Mouse (Mus musculus): ENCODE measurements around the gene Zfp112. TPM values are rescaled to one million over a fixed set of nuclear protein-coding genes. Genes with fewer than 3 reads are reported as not detected.

Zfp112 gene
- polyA plus RNA-seq, 1 experiment from 2014 or later, result 4.1 TPM

- 16% methylated on average over 23 of the region's 23 CpGs for WGBS
- peak within 1 kb of the TSS; percentile 71 for H3K9ac ChIP-seq (ENCODE audit: low read length)
- H3K27me3 ChIP-seq (ENCODE audit: control insufficient read depth, insufficient read depth, low read length), result no peaks in the 10 kb centered on the region
- no peaks in the 10 kb centered on the region for H3K9me3 ChIP-seq (ENCODE audit: control insufficient read depth, low read length)
- H3K36me3 ChIP-seq (ENCODE audit: control insufficient read depth, insufficient read depth, low read length), result no peaks in the 10 kb centered on the region
- H3K4me3 ChIP-seq (ENCODE audit: low read depth, low read length), result peak within 1 kb of the TSS; percentile 48
- H3K4me2 ChIP-seq, result peak within 1 kb of the TSS; percentile 49
- H3K27ac ChIP-seq (ENCODE audit: low read depth, low read length), result no peak within 1 kb of the TSS
- DNase-seq (ENCODE audit: low spot score, missing footprints) (peak; percentile 98), ATAC-seq (ENCODE audit: low FRiP score) (peak; percentile 92)
- no peaks in the 10 kb centered on the region for H3K4me1 ChIP-seq (ENCODE audit: control insufficient read depth, insufficient read depth, low read length)
Measured at GRCm38 (mm10) chr7:24174618-24175336, 62.7 kb downstream of the Zfp112 start, which contains the start of gene Zfp114. Gene Zfp114, plus strand, starts transcription at chr7:24175060.

GRCm38 (mm10) chr7:24175337-24175711 is 63.2 kb downstream of the Zfp112 start:
- H3K27ac ChIP-seq (ENCODE audit: low read depth, low read length), result no peak overlapping the region
- H3K36me3 ChIP-seq (ENCODE audit: control insufficient read depth, insufficient read depth, low read length), result no peaks in the 10 kb centered on the region
- H3K9me3 ChIP-seq (ENCODE audit: control insufficient read depth, low read length), result no peaks in the 10 kb centered on the region
- peak overlapping the region; percentile 71 for H3K9ac ChIP-seq (ENCODE audit: low read length)
- H3K4me2 ChIP-seq, result peak overlapping the region; percentile 49
- no peaks in the 10 kb centered on the region for H3K27me3 ChIP-seq (ENCODE audit: control insufficient read depth, insufficient read depth, low read length)
- WGBS, result 65% methylated on average over 6 of the region's 6 CpGs
- H3K4me1 ChIP-seq (ENCODE audit: control insufficient read depth, insufficient read depth, low read length), result no peaks in the 10 kb centered on the region
- peak overlapping the region; percentile 48 for H3K4me3 ChIP-seq (ENCODE audit: low read depth, low read length)
- DNase-seq (ENCODE audit: low spot score, missing footprints) (no peak), ATAC-seq (ENCODE audit: low FRiP score) (no peak; the same call in 1 of the 2 replicates)

Other genes starting within 250 kb of the Zfp112 start
- gene Vmn1r177, start 245.9 kb upstream of the Zfp112 start, polyA plus RNA-seq (2014; fragmentation: Nextera tagmentation; extraction: Ambion mirVana), result not detected in 2 replicates
- gene Vmn1r178, start 220.3 kb upstream of the Zfp112 start, polyA plus RNA-seq (2014; fragmentation: Nextera tagmentation; extraction: Ambion mirVana), result not detected in 2 replicates
- gene Vmn1r179, start 185.3 kb upstream of the Zfp112 start, polyA plus RNA-seq (2014; fragmentation: Nextera tagmentation; extraction: Ambion mirVana), result not detected in 2 replicates
- not detected in 2 replicates for gene Vmn1r180, start 161.7 kb upstream of the Zfp112 start, polyA plus RNA-seq (2014; fragmentation: Nextera tagmentation; extraction: Ambion mirVana)
- gene Vmn1r181, start 137.7 kb upstream of the Zfp112 start, polyA plus RNA-seq (2014; fragmentation: Nextera tagmentation; extraction: Ambion mirVana), result not detected in 2 replicates
- gene V1rd19, start 110.6 kb upstream of the Zfp112 start, polyA plus RNA-seq (2014; fragmentation: Nextera tagmentation; extraction: Ambion mirVana), result not detected in 2 replicates
- not detected in 2 replicates for gene Vmn1r183, start 59.1 kb upstream of the Zfp112 start, polyA plus RNA-seq (2014; fragmentation: Nextera tagmentation; extraction: Ambion mirVana)
- gene Zfp180, start 30.4 kb upstream of the Zfp112 start, polyA plus RNA-seq (2014; fragmentation: Nextera tagmentation; extraction: Ambion mirVana), result 34.1 and 36.5 TPM in 2 replicates
- 13.5 and 16.6 TPM in 2 replicates for gene Zfp235, start 21.9 kb downstream of the Zfp112 start, polyA plus RNA-seq (2014; fragmentation: Nextera tagmentation; extraction: Ambion mirVana)
- 4.6 and 4.8 TPM in 2 replicates for gene Zfp114, start 62.7 kb downstream of the Zfp112 start, polyA plus RNA-seq (2014; fragmentation: Nextera tagmentation; extraction: Ambion mirVana)
- 10.5 and 11.3 TPM in 2 replicates for gene Zfp111, start 99.1 kb downstream of the Zfp112 start, polyA plus RNA-seq (2014; fragmentation: Nextera tagmentation; extraction: Ambion mirVana)
- gene Zfp109, start 125.2 kb downstream of the Zfp112 start, polyA plus RNA-seq (2014; fragmentation: Nextera tagmentation; extraction: Ambion mirVana), result 4.5 and 5.1 TPM in 2 replicates
- 2.5 and 2.7 TPM in 2 replicates for gene Zfp108, start 142.5 kb downstream of the Zfp112 start, polyA plus RNA-seq (2014; fragmentation: Nextera tagmentation; extraction: Ambion mirVana)
- gene Zfp93, start 158.1 kb downstream of the Zfp112 start, polyA plus RNA-seq (2014; fragmentation: Nextera tagmentation; extraction: Ambion mirVana), result 7.1 and 8.8 TPM in 2 replicates
- gene Zfp61, start 188.9 kb downstream of the Zfp112 start, polyA plus RNA-seq (2014; fragmentation: Nextera tagmentation; extraction: Ambion mirVana), result 37.1 and 40.8 TPM in 2 replicates
- gene Zfp94, start 204.4 kb downstream of the Zfp112 start, polyA plus RNA-seq (2014; fragmentation: Nextera tagmentation; extraction: Ambion mirVana), result 13.0 and 14.3 TPM in 2 replicates
- 0.26 TPM in 1 of 2 replicates, not detected in the other for gene Tescl, start 221.6 kb downstream of the Zfp112 start, polyA plus RNA-seq (2014; fragmentation: Nextera tagmentation; extraction: Ambion mirVana)
- not detected in 2 replicates for gene Lypd5, start 236.9 kb downstream of the Zfp112 start, polyA plus RNA-seq (2014; fragmentation: Nextera tagmentation; extraction: Ambion mirVana)

Data from midbrain, embryonic 11.5 days (tissue).